Mouse (Mus musculus) small intestine, adult 2 months (tissue): ENCODE results near the gene Znrf2.

ENCODE experiments used
- CTCF ChIP-seq: fragments of 200-500 bp; IDR thresholded peaks from 2 replicates; pipeline ENCODE4 v1.5.1; 2012; ENCODE audit warnings: low read depth, mild to moderate bottlenecking, control low read depth, inconsistent platforms, low read length, moderate library complexity, mixed read lengths; ENCODE audit not compliant: insufficient replicate concordance, insufficient read length; ENCODE audit errors: extremely low read depth
- POLR2A ChIP-seq: fragments of 200-500 bp; IDR thresholded peaks from 2 replicates; pipeline ENCODE4 v1.6.1; 2012; ENCODE audit warnings: low read depth, mild to moderate bottlenecking, control low read depth, inconsistent platforms, low read length, moderate library complexity

GRCm38 (mm10) chr6:54876782-54877181 lies 60.1 kb downstream of the Znrf2 start:
- TF ChIP-seq POLR2A (no peak), CTCF (no peak)
